In genomic region chr11:32339131-32339531, GRCm38 (mm10) we compare ENCODE assay signal across 13 mouse cellular contexts. TPM values are rescaled to one million over a fixed set of nuclear protein-coding genes. Genes with fewer than 3 reads are reported as not detected.
DNase-seq lines count a peak whose midpoint lies in the region; ATAC-seq and TF ChIP-seq lines count a peak whose summit lies in the region.
"Had no signal": no experiment of that assay in that cellular context is flagged by ENCODE, and none has a peak within 500 bp of the region (broad histone marks: within the 10 kb centered on the region; RNA-seq: fewer than 3 reads in every experiment).

No protein-coding gene starts in this region.

- H3K4me1 ChIP-seq in heart, embryonic 12.5 days (replicated peaks) = peaks cover 29% of the 10 kb centered on the region
- peaks cover 9% of the 10 kb centered on the region; the same call in 1 of the 2 replicates for H3K4me1 ChIP-seq in hindbrain, embryonic 10.5 days (replicated peaks)

- 0 out of 2 replicates have a peak overlapping the region, but pooled peaks have one; percentile 5 for H3K27ac ChIP-seq in heart, embryonic 12.5 days (ENCODE audit: poor library complexity, severe bottlenecking)
- no peak overlapping the region for H3K27ac ChIP-seq in hindbrain, embryonic 10.5 days
- H3K27ac ChIP-seq in layer of hippocampus, adult 2 months = no peak overlapping the region
- H3K27ac ChIP-seq: forebrain, embryonic 10.5 days; stomach, embryonic 15.5 days had no signal

- H3K4me3 ChIP-seq in heart, embryonic 12.5 days = no peak overlapping the region
- H3K4me3 ChIP-seq in hindbrain, embryonic 10.5 days = no peak overlapping the region
- no peak overlapping the region for H3K4me3 ChIP-seq in layer of hippocampus, adult 2 months
- H3K4me3 ChIP-seq: forebrain, embryonic 10.5 days; stomach, embryonic 15.5 days had no signal

- H3K9ac ChIP-seq in heart, embryonic 12.5 days = no peak overlapping the region
- H3K9ac ChIP-seq: stomach, embryonic 15.5 days had no signal

- no peak for TF ChIP-seq CTCF in layer of hippocampus, adult 2 months (conservative IDR thresholded peaks at IDR 0.05)

- peak; percentile 3 for DNase-seq in layer of hippocampus, adult 11-12 months (ENCODE audit: low spot score)
- DNase-seq in layer of hippocampus, adult 18-20 months (ENCODE audit: low spot score in 2 of 2) = no peak
- DNase-seq in kidney, adult 8-10 months = peak; percentile 36 to 41
- DNase-seq in lung, postnatal 14 days = peak; percentile 53
- DNase-seq in right cerebral cortex, postnatal 14 days = no peak
- no peak for DNase-seq in hindbrain, embryonic 10.5 days (ENCODE audit: low spot score)
- no peak for DNase-seq in layer of hippocampus, adult 2 months (ENCODE audit: low spot score in 2 of 2)
- DNase-seq: right cerebral cortex, adult 18-20 months had no signal

- no peak overlapping the region for H3K4me2 ChIP-seq in heart, embryonic 12.5 days
- H3K4me2 ChIP-seq: stomach, embryonic 15.5 days had no signal

- 42% methylated on average over 2 of the region's 2 CpGs for WGBS in heart, embryonic 12.5 days
- WGBS in hindbrain, embryonic 10.5 days = 74% methylated on average over 2 of the region's 2 CpGs

- H3K9me3 ChIP-seq in heart, embryonic 12.5 days (replicated peaks) = peaks cover 7% of the 10 kb centered on the region; the same call in 1 of the 2 replicates
- peaks cover 7% of the 10 kb centered on the region; the same call in 1 of the 2 replicates for H3K9me3 ChIP-seq in hindbrain, embryonic 10.5 days
- H3K9me3 ChIP-seq: stomach, embryonic 15.5 days had no signal

- H3K36me3 ChIP-seq in heart, embryonic 12.5 days = no peaks in the 10 kb centered on the region
- no peaks in the 10 kb centered on the region for H3K36me3 ChIP-seq in hindbrain, embryonic 10.5 days
- H3K36me3 ChIP-seq: forebrain, embryonic 10.5 days; stomach, embryonic 15.5 days had no signal

- ATAC-seq in heart, embryonic 12.5 days (ENCODE audit: insufficient number of reproducible peaks, low FRiP score) = peak; percentile 71

- peaks cover 4% of the 10 kb centered on the region; the same call in 1 of the 2 replicates for H3K27me3 ChIP-seq in heart, embryonic 12.5 days (replicated peaks)
- H3K27me3 ChIP-seq in hindbrain, embryonic 10.5 days (ENCODE audit: insufficient read depth, poor library complexity, severe bottlenecking) = no peaks in the 10 kb centered on the region
- H3K27me3 ChIP-seq: stomach, embryonic 15.5 days had no signal

RNA-seq across cellular contexts. Expression of gene Sh3pxd2b, which starts 8.5 kb away (rescaled TPM):
- 10 to 100 TPM; 10.0 to 12.0 TPM for total RNA-seq in layer of hippocampus, adult 18-20 months (2021)
- polyA plus RNA-seq in heart, embryonic 12.5 days (2016; fragmentation: Nextera tagmentation; extraction: Ambion mirVana) = 16.5 and 17.6 TPM in 2 replicates
- polyA plus RNA-seq in hindbrain, embryonic 10.5 days (2016; fragmentation: Nextera tagmentation; extraction: Ambion mirVana) = 29.7 and 30.8 TPM in 2 replicates
- 10 to 100 TPM; 10.2 to 11.1 TPM for total RNA-seq in layer of hippocampus, adult 2 months (2021)

RNA-seq across cellular contexts. Expression of gene Hbq1a, which starts 39.3 kb away (rescaled TPM):
- total RNA-seq in layer of hippocampus, adult 18-20 months (2021) = 1 to 10 TPM in 1 of 2 experiments, under 1 TPM in 1; 0.97 to 1.3 TPM
- 2.5 and 2.8 TPM in 2 replicates for polyA plus RNA-seq in heart, embryonic 12.5 days (2016; fragmentation: Nextera tagmentation; extraction: Ambion mirVana)
- not detected in 2 replicates for polyA plus RNA-seq in hindbrain, embryonic 10.5 days (2016; fragmentation: Nextera tagmentation; extraction: Ambion mirVana)
- 1 to 10 TPM; 1.1 to 1.8 TPM for total RNA-seq in layer of hippocampus, adult 2 months (2021)
- total RNA-seq: CH12.LX; gastrocnemius, postnatal 36 days had no signal
- polyA plus RNA-seq: forebrain, embryonic 10.5 days had no signal

RNA-seq across cellular contexts. Expression of gene Hba-a2, which starts 42.8 kb away (rescaled TPM):
- 100 to 1,000 TPM; 253 to 257 TPM for total RNA-seq in layer of hippocampus, adult 18-20 months (2021)
- 25,253 and 27,825 TPM in 2 replicates for polyA plus RNA-seq in heart, embryonic 12.5 days (2016; fragmentation: Nextera tagmentation; extraction: Ambion mirVana)
- polyA plus RNA-seq in hindbrain, embryonic 10.5 days (2016; fragmentation: Nextera tagmentation; extraction: Ambion mirVana) = 4,383 and 4,938 TPM in 2 replicates
- 100 to 1,000 TPM; 253 to 450 TPM for total RNA-seq in layer of hippocampus, adult 2 months (2021)

RNA-seq across cellular contexts. Expression of gene Hbq1b, which starts 52.4 kb away (rescaled TPM):
- 1 to 10 TPM in 1 of 2 experiments, not detected in 1; 1.6 TPM for total RNA-seq in layer of hippocampus, adult 18-20 months (2021)
- polyA plus RNA-seq in heart, embryonic 12.5 days (2016; fragmentation: Nextera tagmentation; extraction: Ambion mirVana) = 15.7 and 18.1 TPM in 2 replicates
- polyA plus RNA-seq in hindbrain, embryonic 10.5 days (2016; fragmentation: Nextera tagmentation; extraction: Ambion mirVana) = 6.2 and 6.4 TPM in 2 replicates
- total RNA-seq in layer of hippocampus, adult 2 months (2021) = 1 to 10 TPM; 1.0 to 1.7 TPM
- total RNA-seq: CH12.LX; gastrocnemius, postnatal 36 days had no signal

RNA-seq across cellular contexts. Expression of gene Hba-a1, which starts 55.8 kb away (rescaled TPM):
- total RNA-seq in layer of hippocampus, adult 18-20 months (2021) = 100 to 1,000 TPM; 298 to 318 TPM
- polyA plus RNA-seq in heart, embryonic 12.5 days (2016; fragmentation: Nextera tagmentation; extraction: Ambion mirVana) = 11,592 and 12,808 TPM in 2 replicates
- polyA plus RNA-seq in hindbrain, embryonic 10.5 days (2016; fragmentation: Nextera tagmentation; extraction: Ambion mirVana) = 2,485 and 2,589 TPM in 2 replicates
- total RNA-seq in layer of hippocampus, adult 2 months (2021) = 100 to 1,000 TPM; 315 to 509 TPM

Comparison
In these comparisons a context has a peak if more than half of its experiments do, and no peak if none do; other contexts are left out.
1. DNase-seq: peak in layer of hippocampus, adult 11-12 months (single experiment), kidney, adult 8-10 months (2 of 2) and lung, postnatal 14 days (single experiment); none in layer of hippocampus, adult 18-20 months (0 of 2), right cerebral cortex, postnatal 14 days (single experiment), hindbrain, embryonic 10.5 days (single experiment) and layer of hippocampus, adult 2 months (0 of 2).